Mouse (Mus musculus) bone marrow macrophage, adult 2 months (primary cell): ENCODE data around the gene Sept11. TPM values are rescaled to one million over a fixed set of nuclear protein-coding genes. Genes with fewer than 3 reads are reported as not detected.

Experiments used
- H3K27ac ChIP-seq: 2 replicates; pipeline ENCODE4 v1.5.1; 2012; ENCODE audit warnings: low read depth, low read length; ENCODE audit not compliant: insufficient read depth
- H3K4me1 ChIP-seq: 2 replicates; pipeline ENCODE4 v1.6.1; 2012; ENCODE audit warnings: low read length; ENCODE audit not compliant: control insufficient read depth, insufficient read depth
- H3K4me3 ChIP-seq: 2 replicates; pipeline ENCODE4 v1.5.1; 2012; ENCODE audit warnings: mild to moderate bottlenecking, low read length, moderate library complexity; ENCODE audit not compliant: insufficient read depth
- CTCF ChIP-seq: IDR thresholded peaks from 2 replicates; pipeline ENCODE4 v1.5.1; 2012; ENCODE audit warnings: low read depth, mild to moderate bottlenecking, low read length, moderate library complexity
- POLR2A ChIP-seq: IDR thresholded peaks from 2 replicates; pipeline ENCODE4 v1.6.1; 2012; ENCODE audit warnings: mild to moderate bottlenecking, low read depth, low read length, borderline replicate concordance
- polyA plus RNA-seq: library from polyadenylated mRNA; stranded (reverse); fragments of >200 nt; gene quantifications from 2 replicates; pipeline ENCODE4 v1.2.4, GENCODE M21; 2012; ENCODE audit not compliant: missing spikeins, insufficient read depth, insufficient read length

The Sept11 gene
- polyA plus RNA-seq, 1 experiment = 23.7 TPM

GRCm38 (mm10) chr5:93135368-93136107, 42.3 kb downstream of the Sept11 start:
- TF ChIP-seq POLR2A (no peak), CTCF (no peak)
- Histone ChIP-seq H3K4me3 (no peak overlapping the region), H3K4me1 (peaks cover 49% of the 10 kb centered on the region), H3K27ac (peak overlapping the region; percentile 65)

DNA sequence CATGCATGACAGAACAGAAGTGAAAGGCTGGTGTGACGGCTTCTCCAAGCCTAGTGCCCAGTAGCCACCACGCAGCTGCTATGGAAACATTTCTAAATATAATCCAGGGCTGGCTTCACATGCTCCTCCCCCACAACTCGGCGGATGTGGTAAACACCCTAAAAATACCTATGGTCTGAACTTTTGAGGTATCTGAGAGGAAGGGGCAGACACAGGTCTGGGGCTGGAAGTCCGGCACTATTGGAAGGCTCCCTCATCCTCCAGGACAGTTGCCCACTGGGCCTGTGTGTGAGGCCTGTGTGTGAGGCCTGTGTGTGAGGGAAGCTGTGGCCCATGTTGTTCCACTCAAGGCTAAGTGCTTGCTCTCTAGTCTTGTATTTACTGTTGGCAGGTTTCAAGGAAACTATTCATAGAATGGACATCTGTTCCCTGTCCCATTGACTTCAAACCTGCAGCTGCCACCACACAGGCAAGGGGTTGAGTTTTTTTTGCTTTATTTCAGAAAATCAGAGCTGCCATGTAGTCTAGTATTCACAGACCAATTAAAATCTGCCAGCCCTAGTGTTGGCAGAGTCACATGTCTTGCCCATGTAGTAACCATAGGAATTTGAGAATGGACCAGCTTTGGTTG, 43.8 kb downstream of the Sept11 start:
- H3K4me3 ChIP-seq = no peak overlapping the region
- peaks cover 37% of the 10 kb centered on the region for H3K4me1 ChIP-seq
- TF ChIP-seq POLR2A = no peak
- TF ChIP-seq CTCF = no peak
- peak overlapping the region; percentile 81 for H3K27ac ChIP-seq

GRCm38 (mm10) chr5:93139350-93139749, 46.1 kb downstream of the Sept11 start:
- H3K4me3 ChIP-seq = no peak overlapping the region
- TF ChIP-seq POLR2A (no peak), CTCF (no peak)
- H3K4me1 ChIP-seq = peaks cover 24% of the 10 kb centered on the region
- no peak overlapping the region for H3K27ac ChIP-seq

DNA sequence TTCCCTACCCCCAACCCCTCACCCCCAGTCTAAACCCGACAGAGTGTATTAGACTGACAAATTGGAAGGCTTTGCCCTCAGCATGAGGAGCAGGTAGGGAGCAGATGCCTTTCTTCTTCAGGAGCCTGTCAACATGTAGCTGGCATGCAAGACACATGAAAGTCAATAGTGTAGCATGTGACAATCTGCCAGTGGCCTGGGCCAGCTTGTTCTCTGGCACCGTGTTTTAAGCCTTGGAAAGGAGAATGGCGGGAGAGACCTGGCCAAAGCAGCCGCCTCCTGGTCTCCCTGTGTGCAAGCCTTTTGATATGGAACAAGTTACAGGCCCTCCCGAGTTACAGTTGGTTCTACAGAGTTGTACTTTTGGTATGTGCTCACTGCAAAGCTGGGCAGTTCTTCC, 47.5 kb downstream of the Sept11 start:
- TF ChIP-seq POLR2A (no peak), CTCF (no peak)
- H3K4me3 ChIP-seq = no peak overlapping the region
- no peak overlapping the region for H3K27ac ChIP-seq
- H3K4me1 ChIP-seq = peaks cover 15% of the 10 kb centered on the region

GRCm38 (mm10) chr5:93143360-93144091, 50.3 kb downstream of the Sept11 start:
- TF ChIP-seq CTCF = no peak
- no peak for TF ChIP-seq POLR2A
- no peak overlapping the region for H3K27ac ChIP-seq
- H3K4me1 ChIP-seq = no peaks in the 10 kb centered on the region
- H3K4me3 ChIP-seq = no peak overlapping the region

DNA sequence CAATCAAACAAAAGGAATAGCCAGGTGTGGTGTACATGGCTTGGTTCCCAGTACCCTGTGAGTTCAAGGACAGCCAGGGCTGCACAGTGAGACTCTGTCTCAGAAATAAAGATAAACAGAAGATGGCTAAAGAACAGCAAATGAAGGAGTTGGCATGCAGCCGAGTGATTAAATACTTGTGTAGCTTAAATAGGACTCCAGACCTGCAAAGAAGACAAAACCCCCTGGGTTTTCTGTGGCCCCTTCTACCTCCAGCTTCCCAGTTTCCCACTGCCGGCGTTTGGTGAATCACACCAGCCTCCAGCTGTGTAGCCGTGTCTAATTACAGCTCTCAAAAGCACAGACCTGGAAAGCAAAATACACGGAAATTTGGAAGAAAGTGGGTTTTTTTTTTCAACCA, 51.6 kb downstream of the Sept11 start:
- TF ChIP-seq CTCF (no peak), POLR2A (no peak)
- H3K4me1 ChIP-seq = no peaks in the 10 kb centered on the region
- H3K4me3 ChIP-seq = no peak overlapping the region
- no peak overlapping the region for H3K27ac ChIP-seq

- H3K4me3 ChIP-seq = no peak overlapping the region
- H3K4me1 ChIP-seq = peaks cover 6% of the 10 kb centered on the region
- TF ChIP-seq POLR2A (no peak), CTCF (no peak)
- H3K27ac ChIP-seq = no peak overlapping the region
These were observed 52.3 kb downstream of the Sept11 start for GRCm38 (mm10) chr5:93145504-93145903.

- H3K4me3 ChIP-seq = no peak overlapping the region
- H3K4me1 ChIP-seq = peaks cover 34% of the 10 kb centered on the region
- peak overlapping the region; percentile 26; the same call in 1 of the 2 replicates for H3K27ac ChIP-seq
- TF ChIP-seq CTCF = no peak
- TF ChIP-seq POLR2A = no peak
These were observed 56.9 kb downstream of the Sept11 start for GRCm38 (mm10) chr5:93149969-93150777.

DNA sequence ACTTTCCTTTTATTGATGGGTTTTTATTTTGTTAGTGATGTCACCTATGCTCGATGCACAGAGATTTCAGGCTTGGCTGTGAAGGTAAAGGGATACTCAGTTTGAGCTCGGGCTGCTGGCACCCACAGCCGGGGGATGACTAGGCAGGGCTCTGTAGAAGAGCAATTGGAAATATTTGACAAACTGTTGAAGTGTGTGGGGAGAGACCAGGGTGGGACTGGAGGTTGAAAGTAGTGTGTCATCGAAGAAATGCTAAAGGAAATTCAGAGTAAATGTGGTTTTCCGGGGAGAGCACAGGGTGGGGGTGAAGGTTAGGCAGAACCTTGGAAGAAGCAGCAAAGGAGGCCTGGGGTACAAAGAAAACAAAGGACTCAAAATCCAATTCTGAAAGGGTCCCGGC, 58.7 kb downstream of the Sept11 start:
- Histone ChIP-seq H3K27ac (peak overlapping the region; percentile 45), H3K4me1 (peaks cover 36% of the 10 kb centered on the region), H3K4me3 (peak overlapping the region; percentile 42)
- TF ChIP-seq CTCF = no peak
- TF ChIP-seq POLR2A = no peak

- TF ChIP-seq CTCF = no peak
- TF ChIP-seq POLR2A = no peak
- Histone ChIP-seq H3K4me3 (peak overlapping the region; percentile 42), H3K27ac (peak overlapping the region; percentile 45), H3K4me1 (peaks cover 36% of the 10 kb centered on the region)
These were observed 59.2 kb downstream of the Sept11 start for GRCm38 (mm10) chr5:93152451-93152850.
